Mouse (Mus musculus): ENCODE data around the gene Pnpla7. TPM values are rescaled to one million over a fixed set of nuclear protein-coding genes. Genes with fewer than 3 reads are reported as not detected.
A peak's percentile ranks its signal among the peaks of the same experiment; 100 is the strongest.

The Pnpla7 gene
- total RNA-seq, 2 experiments from 2014 or later: 19.5 to 20.5 TPM

GRCm38 (mm10) chr2:25064285-25064684 lies 88.5 kb downstream of the Pnpla7 start:
- intact Hi-C loops (cut with DNase I): no loop called here
- no peak for DNase-seq

GRCm38 (mm10) chr2:25065537-25065936 lies 89.7 kb downstream of the Pnpla7 start:
- no peak for DNase-seq
- intact Hi-C loops (cut with DNase I): no loop called here

- no peak for DNase-seq
- intact Hi-C loops (cut with DNase I): no loop called here
Measured at GRCm38 (mm10) chr2:25066552-25066951, 90.7 kb downstream of the Pnpla7 start.

GRCm38 (mm10) chr2:25069537-25069936 lies 93.7 kb downstream of the Pnpla7 start:
- no peak for DNase-seq
- intact Hi-C loops (cut with DNase I): no loop called here

- DNase-seq: no peak
- intact Hi-C loops (cut with DNase I): no loop called here
Measured at GRCm38 (mm10) chr2:25072398-25072797, 96.6 kb downstream of the Pnpla7 start.

GRCm38 (mm10) chr2:25075506-25075905 lies 99.7 kb downstream of the Pnpla7 start:
- intact Hi-C loops (cut with DNase I): no loop called here
- DNase-seq: peak; percentile 27 to 46

- DNase-seq: no peak
- intact Hi-C loops (cut with DNase I): no loop called here
Measured at GRCm38 (mm10) chr2:25078967-25079366, 103.1 kb downstream of the Pnpla7 start.

- DNase-seq: no peak
- intact Hi-C loops (cut with DNase I): no loop called here
Measured at GRCm38 (mm10) chr2:25080076-25080475, 104.2 kb downstream of the Pnpla7 start, which contains the start of gene Entpd8. Entpd8 (plus strand) TSS chr2:25080304.

GRCm38 (mm10) chr2:25083697-25084096 lies 107.9 kb downstream of the Pnpla7 start:
- intact Hi-C loops (cut with DNase I): no loop called here
- no peak for DNase-seq

GRCm38 (mm10) chr2:25085571-25085970 lies 109.7 kb downstream of the Pnpla7 start:
- no peak for DNase-seq
- intact Hi-C loops (cut with DNase I): no loop called here

GRCm38 (mm10) chr2:25087842-25088241 lies 112.0 kb downstream of the Pnpla7 start:
- DNase-seq: peak; percentile 15 to 17
- intact Hi-C loops (cut with DNase I): no loop called here

- intact Hi-C loops (cut with DNase I): no loop called here
- DNase-seq: no peak
Measured at GRCm38 (mm10) chr2:25088636-25089035, 112.8 kb downstream of the Pnpla7 start.

- intact Hi-C loops (cut with DNase I): no loop called here
- DNase-seq: no peak
Measured at GRCm38 (mm10) chr2:25094785-25095108, 118.9 kb downstream of the Pnpla7 start.

GRCm38 (mm10) chr2:25095109-25095850 lies 119.4 kb downstream of the Pnpla7 start, which contains the start of gene Noxa1:
Noxa1 (minus strand) TSS chr2:25095149.
- DNase-seq: no peak
- intact Hi-C loops (cut with DNase I): no loop called here

- intact Hi-C loops (cut with DNase I): loop anchor here (2.0 kb wide), 2 partner anchors 59 to 89 kb away; no protein-coding TSS in a partner anchor
- no peak for DNase-seq
Measured at GRCm38 (mm10) chr2:25098005-25098615, 122.3 kb downstream of the Pnpla7 start.

GRCm38 (mm10) chr2:25098956-25099355 lies 123.1 kb downstream of the Pnpla7 start:
- DNase-seq: peak; percentile 63 to 66
- intact Hi-C loops (cut with DNase I): loop anchor here (2.0 kb wide), 2 partner anchors 58 to 88 kb away; no protein-coding TSS in a partner anchor

GRCm38 (mm10) chr2:25099703-25100102 lies 123.9 kb downstream of the Pnpla7 start:
- DNase-seq: no peak
- intact Hi-C loops (cut with DNase I): loop anchor here (2.0 to 5.0 kb wide), 3 partner anchors 57 to 158 kb away; partner anchors contain the start of gene Tmem203

Small RNA genes lying within 50 kb of the gene (microRNA-seq; reads per million reads assigned to microRNA genes)
- gene Gm22875: 0 reads per million in 2 experiments
- gene Gm24328: 0 reads per million in 2 experiments
- 0 reads per million in 2 experiments for gene Mir7664

Other genes starting within 250 kb of the Pnpla7 start
- gene Cacna1b, start 212.9 kb upstream of the Pnpla7 start, total RNA-seq (2021): under 1 TPM; 0.34 to 0.37 TPM
- 10 to 100 TPM; 51.2 to 57.9 TPM for gene Ehmt1, start 56.4 kb upstream of the Pnpla7 start, total RNA-seq (2021)
- 10 to 100 TPM; 11.1 to 12.3 TPM for gene Arrdc1, start 40.8 kb upstream of the Pnpla7 start, total RNA-seq (2021)
- gene Zmynd19, start 26.2 kb upstream of the Pnpla7 start, total RNA-seq (2021): 10 to 100 TPM; 19.7 to 24.2 TPM
- 1 to 10 TPM; 4.9 to 7.3 TPM for gene Dph7, start 13.6 kb upstream of the Pnpla7 start, total RNA-seq (2021)
- 10 to 100 TPM; 87.3 to 88.0 TPM for gene Mrpl41, start 935 bp upstream of the Pnpla7 start, total RNA-seq (2021)
- 10 to 100 TPM; 37.5 to 39.1 TPM for gene Nsmf, start 78.3 kb downstream of the Pnpla7 start, total RNA-seq (2021)
- gene Entpd8, start 104.3 kb downstream of the Pnpla7 start, total RNA-seq (2021): not detected
- not detected for gene Noxa1, start 119.1 kb downstream of the Pnpla7 start, total RNA-seq (2021)
- 10 to 100 TPM; 23.9 to 25.1 TPM for gene Nrarp, start 204.7 kb downstream of the Pnpla7 start, total RNA-seq (2021)
- 1 to 10 TPM; 5.6 to 6.5 TPM for gene Tor4a, start 220.9 kb downstream of the Pnpla7 start, total RNA-seq (2021)
- 10 to 100 TPM; 40.7 to 46.0 TPM for gene Nelfb, start 235.5 kb downstream of the Pnpla7 start, total RNA-seq (2021)
- not detected for gene Stpg3, start 238.6 kb downstream of the Pnpla7 start, total RNA-seq (2021)
- not detected for gene Fam166a, start 242.7 kb downstream of the Pnpla7 start, total RNA-seq (2021)
- gene Tubb4b, start 248.7 kb downstream of the Pnpla7 start, total RNA-seq (2021): 100 to 1,000 TPM; 258 to 286 TPM

Data from heart, postnatal 10 days (tissue).